Mouse (Mus musculus) forebrain, embryonic 11.5 days (tissue): Measurements from ENCODE around the gene Hist1h2bk. TPM values are rescaled to one million over a fixed set of nuclear protein-coding genes. Genes with fewer than 3 reads are reported as not detected.
"Not testable (repeated sequence)": the region's sequence is repeated elsewhere in the genome, so short reads cannot be mapped to it uniquely, and the experiment has no call there.

ENCODE experiments used
- ATAC-seq: fragments of 200-750 bp; cut with Nextera tagmentation; replicated peaks from 2 replicates; pipeline ENCODE4 v1.8.0; 2017; ENCODE audit warnings: moderate TSS enrichment; ENCODE audit not compliant: low FRiP score
- DNase-seq: peaks from one replicate; pipeline ENCODE4 v3.0.0-alpha.2; 2017; ENCODE audit warnings: low spot score
- H3K27ac ChIP-seq: fragments of 300-500 bp; sonication (generic); 2 replicates; pipeline ENCODE4 v1.5.1; 2014; ENCODE audit warnings: low read depth, low read length
- H3K27me3 ChIP-seq: fragments of 300-500 bp; sonication (generic); 2 replicates; pipeline ENCODE4 v1.6.1; 2014; ENCODE audit warnings: mild to moderate bottlenecking, low read length, mixed read lengths; ENCODE audit not compliant: control insufficient read depth, insufficient read depth
- H3K36me3 ChIP-seq: fragments of 300-500 bp; sonication (generic); 2 replicates; pipeline ENCODE4 v1.6.1; 2014; ENCODE audit warnings: mild to moderate bottlenecking, low read length, moderate library complexity, mixed read lengths; ENCODE audit not compliant: control insufficient read depth, insufficient read depth
- H3K4me1 ChIP-seq: fragments of 300-500 bp; sonication (generic); replicated peaks from 2 replicates; pipeline ENCODE4 v1.6.1; 2014; ENCODE audit warnings: low read length, mixed read lengths; ENCODE audit not compliant: control insufficient read depth, insufficient read depth
- H3K4me2 ChIP-seq: fragments of 300-500 bp; sonication (generic); 2 replicates; pipeline ENCODE4 v1.6.1; 2014; ENCODE audit warnings: low read depth, mild to moderate bottlenecking, low read length, moderate library complexity, mixed read lengths; ENCODE audit not compliant: severe bottlenecking
- H3K4me3 ChIP-seq: fragments of 300-500 bp; sonication (generic); 2 replicates; pipeline ENCODE4 v1.5.1; 2014; ENCODE audit warnings: low read depth, low read length
- H3K9ac ChIP-seq: fragments of 300-500 bp; sonication (generic); 2 replicates; pipeline ENCODE4 v1.6.1; 2014; ENCODE audit warnings: low read length
- H3K9me3 ChIP-seq: fragments of 300-500 bp; sonication (generic); 2 replicates; pipeline ENCODE4 v1.6.1; 2016; ENCODE audit warnings: low read length, mixed read lengths; ENCODE audit not compliant: control insufficient read depth
- WGBS: fragments of 180-500 bp; shearing (Covaris S2); extraction: QIAGEN DNeasy Blood & Tissue Kit; methylation state at CpG from one replicate; pipeline ENCODE4 v1.1.7; 2014; 5-methylcytosine and 5-hydroxymethylcytosine counted together
- polyA plus RNA-seq: library from polyadenylated mRNA; unstranded; fragments of >200 nt; fragmentation: Nextera tagmentation; extraction: Ambion mirVana; gene quantifications from 2 replicates; pipeline ENCODE4 v1.2.1, GENCODE M21; 2014

The Hist1h2bk gene
- polyA plus RNA-seq, 1 experiment from 2014 or later, result 5.4 TPM

DNA sequence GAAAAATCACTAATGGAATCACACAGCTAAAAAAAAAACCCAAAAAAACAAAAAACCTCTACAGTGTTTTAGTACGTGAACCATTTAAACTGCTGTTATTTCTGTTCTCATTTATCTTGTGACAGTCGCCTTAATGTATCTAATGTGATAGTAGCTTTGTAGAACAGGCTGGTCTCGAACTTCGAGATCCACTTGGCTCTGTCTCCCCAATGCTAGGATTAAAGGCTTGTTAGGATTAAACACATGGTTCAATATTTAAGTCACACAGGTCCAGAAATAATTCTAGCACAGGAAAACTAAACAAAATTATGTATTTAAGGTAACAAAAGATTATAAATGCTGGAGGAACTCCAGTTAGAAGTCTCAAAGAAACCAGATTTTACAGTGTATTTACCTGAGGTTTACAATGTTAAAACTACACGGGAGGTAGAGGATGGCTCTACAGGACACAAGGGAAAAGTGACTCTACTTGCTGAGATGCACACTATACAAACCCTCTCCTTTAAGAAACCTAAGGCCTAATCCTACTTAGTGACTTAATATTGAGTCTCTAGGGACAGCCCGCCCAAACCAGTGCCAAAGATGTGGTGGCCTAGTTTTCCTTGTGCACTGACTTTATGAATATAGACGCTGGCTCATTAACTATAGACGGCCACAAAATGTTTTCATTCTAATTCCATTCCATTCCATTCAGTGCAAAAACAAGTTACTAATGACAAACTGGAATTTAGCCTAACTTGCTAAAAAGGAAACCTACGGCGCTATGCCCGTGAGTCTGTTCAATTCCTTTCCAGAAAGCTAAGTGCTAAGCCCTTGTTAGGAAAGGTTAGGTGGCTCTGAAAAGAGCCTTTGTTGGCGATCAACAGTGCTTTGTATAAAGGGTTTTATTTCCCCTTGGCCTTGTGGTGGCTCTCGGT is 6.2 kb downstream of the Hist1h2bk start:
- Histone ChIP-seq H3K9me3 (no peaks in the 10 kb centered on the region), H3K4me2 (peak overlapping the region; percentile 74), H3K27me3 (no peaks in the 10 kb centered on the region), H3K4me3 (peak overlapping the region; percentile 42), H3K27ac (peak overlapping the region; percentile 99), H3K36me3 (no peaks in the 10 kb centered on the region), H3K9ac (peak overlapping the region; percentile 60), H3K4me1 (no peaks in the 10 kb centered on the region; the same call in 1 of the 2 replicates)
- DNase-seq (peak; percentile 60), ATAC-seq (no peak)
- 2% methylated on average over 13 of the region's 13 CpGs for WGBS

DNA sequence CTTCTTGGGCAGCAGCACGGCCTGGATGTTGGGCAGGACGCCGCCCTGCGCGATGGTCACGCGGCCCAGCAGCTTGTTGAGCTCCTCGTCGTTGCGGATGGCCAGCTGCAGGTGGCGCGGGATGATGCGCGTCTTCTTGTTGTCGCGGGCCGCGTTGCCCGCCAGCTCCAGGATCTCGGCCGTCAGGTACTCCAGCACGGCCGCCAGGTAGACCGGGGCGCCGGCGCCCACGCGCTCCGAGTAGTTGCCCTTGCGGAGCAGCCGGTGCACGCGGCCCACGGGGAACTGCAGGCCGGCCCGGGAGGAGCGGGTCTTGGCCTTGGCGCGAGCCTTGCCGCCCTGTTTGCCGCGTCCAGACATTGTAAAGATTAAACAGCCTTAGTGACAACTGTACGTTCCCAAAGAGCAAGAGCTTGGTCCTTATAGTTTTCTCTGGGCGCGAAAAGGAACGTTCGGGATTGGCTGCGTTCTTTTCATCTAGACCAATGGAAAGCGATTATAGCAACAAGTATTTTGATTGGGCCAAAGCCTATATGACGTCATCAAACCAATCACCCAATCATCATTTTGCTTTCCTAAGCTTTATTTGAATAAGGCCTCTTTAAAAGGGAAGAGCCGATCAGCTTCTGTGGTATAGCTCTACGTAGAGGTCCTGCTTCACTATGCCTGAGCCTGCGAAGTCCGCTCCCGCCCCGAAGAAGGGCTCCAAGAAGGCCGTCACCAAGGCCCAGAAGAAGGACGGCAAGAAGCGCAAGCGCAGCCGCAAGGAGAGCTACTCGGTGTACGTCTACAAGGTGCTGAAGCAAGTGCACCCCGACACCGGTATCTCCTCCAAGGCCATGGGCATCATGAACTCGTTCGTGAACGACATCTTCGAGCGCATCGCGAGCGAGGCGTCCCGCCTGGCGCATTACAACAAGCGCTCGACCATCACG is 7.2 kb downstream of the Hist1h2bk start, which contains the start of the genes Hist1h2ag and Hist1h2bj:
Hist1h2ag (minus strand) TSS at position 377 of the 935 bp plus-strand sequence.
Hist1h2bj (plus strand) TSS at position 647 of the 935 bp plus-strand sequence.
- not testable (repeated sequence) for H3K9me3 ChIP-seq, H3K27me3 ChIP-seq, H3K36me3 ChIP-seq, H3K4me1 ChIP-seq
- DNase-seq (peak; percentile 85), ATAC-seq (peak; percentile 91)
- peak within 1 kb of the TSS; percentile 74 for H3K4me2 ChIP-seq
- H3K9ac ChIP-seq, result peak within 1 kb of the TSS; percentile 62
- peak within 1 kb of the TSS; percentile 99 for H3K27ac ChIP-seq
- under 1% methylated on average over 29 of the region's 80 CpGs for WGBS
- H3K4me3 ChIP-seq, result peak within 1 kb of the TSS; percentile 42

DNA sequence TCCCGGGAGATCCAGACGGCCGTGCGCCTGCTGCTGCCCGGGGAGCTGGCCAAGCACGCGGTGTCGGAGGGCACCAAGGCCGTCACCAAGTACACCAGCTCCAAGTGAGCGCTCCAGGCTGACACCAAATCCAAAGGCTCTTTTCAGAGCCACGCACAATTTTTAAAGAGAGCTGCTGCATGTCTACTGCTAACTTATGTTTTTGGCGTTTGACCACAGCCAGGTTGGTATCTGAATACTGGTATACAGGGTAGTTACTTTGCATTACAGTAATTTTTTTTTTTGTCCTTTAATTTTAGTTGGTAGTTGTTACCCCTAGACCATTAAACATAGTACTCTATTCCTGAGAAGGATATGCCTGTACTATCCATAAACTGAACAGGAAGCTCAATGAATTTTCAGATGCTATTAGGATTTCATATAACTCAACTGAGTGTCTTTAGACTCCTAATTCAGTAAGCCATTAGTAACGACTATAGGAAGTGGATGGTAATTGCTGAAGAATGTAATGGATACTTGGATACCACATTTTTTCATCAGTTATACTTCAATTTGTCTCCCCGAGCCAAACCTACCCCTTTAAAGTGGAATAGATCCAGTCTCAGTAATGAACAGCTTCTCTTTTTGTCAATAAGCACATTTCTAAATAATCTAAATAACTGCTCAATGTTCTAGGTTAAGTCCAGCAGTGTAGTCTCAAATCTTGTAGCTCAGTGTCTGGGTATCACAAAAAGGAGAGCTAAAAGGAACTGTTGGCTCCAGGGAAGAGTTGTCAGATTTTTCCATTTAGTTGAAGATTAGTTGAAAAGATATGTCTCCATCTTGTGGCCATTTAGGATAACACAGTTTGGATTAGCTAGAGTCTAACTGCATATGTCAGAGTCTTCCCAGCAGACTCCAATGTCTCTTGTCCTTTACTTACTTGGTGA is 8.1 kb downstream of the Hist1h2bk start:
- Histone ChIP-seq H3K9me3 (no peaks in the 10 kb centered on the region), H3K4me1 (no peaks in the 10 kb centered on the region; the same call in 1 of the 2 replicates), H3K27ac (peak overlapping the region; percentile 83), H3K27me3 (no peaks in the 10 kb centered on the region), H3K4me2 (peak overlapping the region; percentile 43), H3K4me3 (peak overlapping the region; percentile 35), H3K9ac (peak overlapping the region; percentile 62), H3K36me3 (no peaks in the 10 kb centered on the region)
- ATAC-seq (peak; percentile 13), DNase-seq (peak; percentile 60)
- 1% methylated on average over 10 of the region's 14 CpGs for WGBS

DNA sequence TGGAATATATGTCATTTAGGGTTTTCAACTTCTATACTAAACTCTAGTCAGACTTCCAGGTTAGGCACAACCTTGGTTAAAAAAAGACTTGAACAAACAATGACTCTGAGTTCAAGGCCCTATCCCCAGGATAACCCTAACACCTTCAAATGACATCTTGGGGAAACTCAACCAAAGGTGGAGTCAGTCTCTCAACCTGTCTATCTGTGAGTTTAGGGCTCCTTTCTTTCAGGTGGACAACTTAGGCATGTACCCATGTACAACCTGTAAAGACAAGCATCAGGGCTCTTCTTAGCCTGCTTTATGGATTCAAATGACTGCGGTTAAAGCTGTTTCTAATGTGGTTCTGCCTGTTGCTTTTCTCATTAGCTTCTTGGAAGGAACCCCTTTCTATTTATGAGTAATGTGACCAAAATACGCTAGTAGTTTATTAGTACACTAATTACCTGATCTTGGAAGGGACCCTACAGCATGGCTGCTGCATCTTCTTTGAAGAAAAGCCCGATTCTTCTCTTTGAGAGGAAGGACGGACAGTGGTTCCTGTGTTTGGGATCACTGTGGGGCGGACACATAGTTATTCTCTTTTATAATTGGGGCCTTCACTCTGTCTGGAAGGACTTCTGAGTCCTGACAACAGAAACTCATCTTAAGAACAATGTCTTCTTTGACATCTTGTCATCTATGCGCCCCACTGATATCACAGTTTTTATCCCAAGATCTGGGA is 8.9 kb downstream of the Hist1h2bk start:
- WGBS, result 84% methylated on average over 6 of the region's 6 CpGs
- no peak for DNase-seq
- no peak for ATAC-seq
- Histone ChIP-seq H3K4me2 (peak overlapping the region; percentile 29; the same call in 1 of the 2 replicates), H3K9ac (no peak overlapping the region), H3K27ac (peak overlapping the region; percentile 83; the same call in 1 of the 2 replicates), H3K27me3 (no peaks in the 10 kb centered on the region), H3K9me3 (no peaks in the 10 kb centered on the region), H3K4me3 (no peak overlapping the region), H3K36me3 (no peaks in the 10 kb centered on the region), H3K4me1 (peaks cover under 1% of the 10 kb centered on the region; the same call in 1 of the 2 replicates)

DNA sequence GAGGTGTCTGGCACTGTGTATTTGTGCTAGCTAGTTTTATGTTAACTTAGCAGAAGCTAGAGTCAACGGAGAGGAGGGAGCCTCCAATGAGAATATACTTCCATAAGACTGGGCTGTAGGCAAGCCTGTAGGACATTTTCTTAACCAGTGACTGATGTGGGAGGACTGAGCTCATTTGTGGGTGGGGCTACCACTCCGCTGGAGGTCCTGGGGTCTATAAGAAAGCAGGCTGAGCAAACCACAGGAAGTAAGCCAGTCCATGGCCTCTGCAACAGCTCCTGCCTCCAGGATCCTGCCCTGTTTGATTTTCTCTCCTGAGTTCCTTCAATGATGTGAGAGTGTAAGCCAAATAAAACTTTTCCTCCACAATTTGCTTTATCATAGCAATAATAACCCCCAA is 9.6 kb downstream of the Hist1h2bk start:
- no peak for DNase-seq
- Histone ChIP-seq H3K4me3 (no peak overlapping the region), H3K4me2 (no peak overlapping the region), H3K27ac (no peak overlapping the region), H3K36me3 (no peaks in the 10 kb centered on the region), H3K9ac (no peak overlapping the region), H3K4me1 (peaks cover 2% of the 10 kb centered on the region; the same call in 1 of the 2 replicates), H3K9me3 (no peaks in the 10 kb centered on the region), H3K27me3 (no peaks in the 10 kb centered on the region)
- ATAC-seq, result no peak
- 61% methylated on average over 2 of the region's 2 CpGs for WGBS

DNA sequence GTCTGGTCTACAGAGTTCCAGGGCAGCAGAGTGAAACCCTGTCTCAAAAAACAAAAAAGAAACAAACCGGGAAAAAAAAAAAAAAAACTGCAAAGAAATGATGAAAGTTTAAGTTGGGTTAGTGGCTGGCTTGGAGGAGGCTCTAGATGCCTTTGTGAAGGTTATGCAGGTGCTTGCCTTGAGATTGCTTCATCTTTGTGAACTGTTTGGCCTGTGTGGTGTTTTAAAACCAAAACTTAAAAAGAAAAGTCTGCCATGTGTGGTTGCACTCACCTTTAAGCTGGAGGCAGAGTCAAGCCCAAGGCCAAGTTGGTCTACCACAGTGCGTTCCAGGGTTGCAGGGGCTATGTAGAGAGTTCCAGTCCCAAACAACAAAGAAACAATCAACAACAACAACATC is 13.4 kb downstream of the Hist1h2bk start:
- Histone ChIP-seq H3K27me3 (no peaks in the 10 kb centered on the region), H3K9ac (no peak overlapping the region), H3K27ac (no peak overlapping the region), H3K4me3 (no peak overlapping the region), H3K9me3 (no peaks in the 10 kb centered on the region), H3K36me3 (no peaks in the 10 kb centered on the region), H3K4me1 (0 out of 2 replicates have a peak, but pooled peaks cover 2% of the 10 kb centered on the region), H3K4me2 (no peak overlapping the region)
- no peak for DNase-seq
- ATAC-seq, result no peak
- WGBS, result 85% methylated on average over 2 of the region's 2 CpGs

DNA sequence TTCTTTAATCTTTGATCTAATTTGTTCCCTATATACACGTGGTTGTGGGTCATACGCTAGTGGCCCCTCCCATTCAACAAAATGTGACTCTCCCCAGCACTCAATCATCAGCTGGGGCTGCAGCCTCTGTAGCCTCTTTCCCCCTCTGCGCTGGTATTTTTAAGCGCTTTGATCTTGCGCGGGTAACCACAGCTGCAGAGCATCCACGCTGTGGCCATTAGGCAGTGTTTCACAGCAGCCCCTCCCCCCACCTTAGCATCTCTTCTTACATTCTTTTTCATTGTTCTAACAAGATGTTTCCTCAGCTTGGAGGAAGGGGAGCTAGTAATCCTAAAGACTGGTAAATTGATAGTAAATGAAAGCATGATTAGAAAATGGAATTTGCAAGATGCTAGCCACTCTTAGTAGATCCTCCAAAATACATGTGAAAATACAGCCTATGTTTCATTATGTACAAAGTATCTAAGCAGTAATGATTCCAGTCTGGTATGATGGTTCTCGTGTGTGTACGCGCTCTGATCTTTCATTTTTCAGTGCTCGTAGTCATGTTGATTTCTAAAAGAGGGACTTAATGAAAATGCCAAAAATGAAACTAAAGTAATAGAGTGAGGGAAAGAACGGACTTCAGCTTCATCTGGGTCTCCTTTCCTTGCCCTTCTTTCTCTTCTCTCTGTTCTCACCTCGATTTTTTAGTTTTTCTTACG is 14.2 kb downstream of the Hist1h2bk start:
- DNase-seq (peak; percentile 85), ATAC-seq (peak; percentile 62)
- no peaks in the 10 kb centered on the region for H3K36me3 ChIP-seq
- peak overlapping the region; percentile 74 for H3K27ac ChIP-seq
- peak overlapping the region; percentile 41 for H3K9ac ChIP-seq
- peak overlapping the region; percentile 48 for H3K4me2 ChIP-seq
- peak overlapping the region; percentile 33 for H3K4me3 ChIP-seq
- 0 out of 2 replicates have a peak, but pooled peaks cover 2% of the 10 kb centered on the region for H3K4me1 ChIP-seq
- WGBS, result 2% methylated on average over 14 of the region's 14 CpGs
- H3K27me3 ChIP-seq, result no peaks in the 10 kb centered on the region
- no peaks in the 10 kb centered on the region for H3K9me3 ChIP-seq
